In the genomic region with DNA sequence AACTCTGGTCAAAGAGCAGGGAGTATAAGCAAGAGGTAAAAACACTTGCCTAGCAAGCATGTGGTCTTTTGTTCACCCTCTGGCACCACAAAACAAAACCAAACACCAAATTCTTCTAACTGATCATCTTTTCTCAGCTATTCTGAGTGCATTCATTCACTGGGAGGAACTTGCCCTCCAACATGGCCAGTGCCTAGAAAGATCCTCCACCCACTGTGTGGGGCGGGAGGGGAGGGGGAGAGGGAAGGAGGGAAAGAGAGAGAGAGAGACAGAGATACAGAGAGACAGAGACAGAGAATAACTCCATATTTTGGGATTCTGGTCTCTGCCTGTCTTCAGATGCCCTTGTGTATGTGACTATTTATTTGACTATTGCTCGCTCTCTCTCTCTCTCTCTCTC, we compare ENCODE assay signal across 34 mouse cellular contexts.
"Had no signal": no experiment of that assay in that cellular context is flagged by ENCODE, and none has a peak within 500 bp of the region (broad histone marks: within the 10 kb centered on the region; RNA-seq: fewer than 3 reads in every experiment).

No protein-coding gene starts in this region.

- H3K36me3 ChIP-seq: heart, embryonic 10.5 days; heart, embryonic 12.5 days; heart, embryonic 13.5 days; heart, embryonic 15.5 days; hindbrain, embryonic 10.5 days; hindbrain, embryonic 12.5 days; hindbrain, embryonic 13.5 days; hindbrain, embryonic 15.5 days; intestine, embryonic 15.5 days; kidney, embryonic 15.5 days had no signal

- H3K4me3 ChIP-seq: heart, embryonic 10.5 days; heart, embryonic 12.5 days; heart, embryonic 13.5 days; heart, embryonic 15.5 days; hindbrain, embryonic 10.5 days; hindbrain, embryonic 12.5 days; hindbrain, embryonic 13.5 days; hindbrain, embryonic 15.5 days; intestine, embryonic 15.5 days; kidney, embryonic 15.5 days; layer of hippocampus, adult 2 months had no signal

- H3K4me2 ChIP-seq: heart, embryonic 11.5 days; heart, embryonic 12.5 days; heart, embryonic 13.5 days; heart, embryonic 15.5 days; hindbrain, embryonic 12.5 days; hindbrain, embryonic 13.5 days; hindbrain, embryonic 14.5 days; hindbrain, embryonic 15.5 days; intestine, embryonic 15.5 days; kidney, embryonic 15.5 days had no signal

- H3K9ac ChIP-seq: heart, embryonic 12.5 days; heart, embryonic 13.5 days; heart, embryonic 15.5 days; hindbrain, embryonic 12.5 days; hindbrain, embryonic 13.5 days; hindbrain, embryonic 14.5 days; hindbrain, embryonic 15.5 days; intestine, embryonic 15.5 days; kidney, embryonic 15.5 days had no signal

- H3K9me3 ChIP-seq: heart, embryonic 10.5 days; heart, embryonic 12.5 days; heart, embryonic 13.5 days; heart, embryonic 15.5 days; hindbrain, embryonic 10.5 days; hindbrain, embryonic 12.5 days; hindbrain, embryonic 13.5 days; hindbrain, embryonic 15.5 days; intestine, embryonic 15.5 days; kidney, embryonic 15.5 days had no signal

- H3K27me3 ChIP-seq: heart, embryonic 12.5 days; heart, embryonic 13.5 days; heart, embryonic 15.5 days; hindbrain, embryonic 12.5 days; hindbrain, embryonic 13.5 days; hindbrain, embryonic 15.5 days; intestine, embryonic 15.5 days; kidney, embryonic 15.5 days had no signal

- H3K27ac ChIP-seq: heart, embryonic 10.5 days; heart, embryonic 13.5 days; heart, embryonic 15.5 days; hindbrain, embryonic 10.5 days; hindbrain, embryonic 12.5 days; hindbrain, embryonic 13.5 days; hindbrain, embryonic 14.5 days; hindbrain, embryonic 15.5 days; hindbrain, postnatal 0 days; intestine, embryonic 15.5 days; kidney, embryonic 15.5 days; kidney, postnatal 0 days; layer of hippocampus, adult 2 months had no signal

- H3K4me1 ChIP-seq: heart, embryonic 10.5 days; heart, embryonic 12.5 days; hindbrain, embryonic 10.5 days; hindbrain, embryonic 12.5 days; hindbrain, embryonic 13.5 days; hindbrain, embryonic 15.5 days; intestine, embryonic 15.5 days had no signal

- DNase-seq: heart, postnatal 10 days; heart, postnatal 14 days; heart, postnatal 36 days; kidney, adult 11 months; kidney, adult 18-20 months; kidney, adult 2 months; kidney, adult 8-10 months; kidney, adult 9 months; kidney, postnatal 10 days; kidney, postnatal 14 days; kidney, postnatal 25 days; kidney, postnatal 36 days; kidney, postnatal 4 days; layer of hippocampus, adult 9-11 months; layer of hippocampus, postnatal 36 days had no signal

- ATAC-seq: hindbrain, embryonic 16.5 days; hindbrain, postnatal 0 days; inflammation-experienced regulatory T-cells, adult 6 months; intestine, embryonic 15.5 days; intestine, embryonic 16.5 days; intestine, postnatal 0 days had no signal
